ENCODE assay signal across 33 mouse cellular contexts in genomic region chr10:101635266-101635665, GRCm38 (mm10). TPM values are rescaled to one million over a fixed set of nuclear protein-coding genes. Genes with fewer than 3 reads are reported as not detected.
DNase-seq lines count a peak whose midpoint lies in the region; ATAC-seq and TF ChIP-seq lines count a peak whose summit lies in the region.
"Had no signal": no experiment of that assay in that cellular context is flagged by ENCODE, and none has a peak within 500 bp of the region (broad histone marks: within the 10 kb centered on the region; RNA-seq: fewer than 3 reads in every experiment).

No protein-coding gene starts in this region.

- no peak for TF ChIP-seq CTCF in lung, embryonic 14.5 days (IDR thresholded peaks at IDR 0.05; ENCODE audit: low read depth)
- no peak for TF ChIP-seq CTCF in MEL (IDR thresholded peaks at IDR 0.05 in 2 of 3, conservative IDR thresholded peaks at IDR 0.05 in 1 of 3; ENCODE audit: control insufficient read depth in 1 of 3, insufficient read depth in 1 of 3, low read depth in 2 of 3, low read length in 3 of 3, poor library complexity in 1 of 3, severe bottlenecking in 1 of 3)

- no peak for ATAC-seq in lung, embryonic 14.5 days (ENCODE audit: insufficient read depth)
- ATAC-seq in intestine, embryonic 15.5 days = no peak
- ATAC-seq: activated CD4-positive, CD25-positive, alpha-beta regulatory T cell, adult 4 months; forebrain, embryonic 14.5 days; intestine, postnatal 0 days; liver, postnatal 0 days; lung, postnatal 0 days; midbrain, embryonic 13.5 days had no signal

- peak; percentile 39 for DNase-seq in lung, embryonic 14.5 days
- no peak for DNase-seq in lung, postnatal 4 days
- peak; percentile 15 for DNase-seq in MEL (ENCODE audit: low read depth, low spot score)
- DNase-seq in gonadal fat pad, adult 2 months (ENCODE audit: low read depth) = peak; percentile 76
- DNase-seq in cerebellum, postnatal 10 days = no peak
- no peak for DNase-seq in urinary bladder, postnatal 14 days (ENCODE audit: low spot score)
- DNase-seq: adrenal gland, adult 8-10 months; cerebellum, adult 8-10 months; gastrocnemius, postnatal 25 days; heart, adult 18-20 months; heart, postnatal 36 days; kidney, adult 9 months; kidney, postnatal 10 days; layer of hippocampus, adult 9-11 months; liver; liver, postnatal 0 days; retina, postnatal 1 day; right cerebral cortex, postnatal 14 days; thymus, postnatal 14 days had no signal

- H3K4me1 ChIP-seq in lung, embryonic 14.5 days (ENCODE audit: insufficient read depth) = no peaks in the 10 kb centered on the region
- no peaks in the 10 kb centered on the region for H3K4me1 ChIP-seq in MEL (ENCODE audit: control insufficient read depth in 1 of 2, insufficient read depth in 2 of 2, low read length in 2 of 2)
- no peaks in the 10 kb centered on the region for H3K4me1 ChIP-seq in intestine, embryonic 15.5 days (replicated peaks)
- H3K4me1 ChIP-seq: hindbrain, embryonic 13.5 days; midbrain, embryonic 13.5 days; neural tube, embryonic 15.5 days had no signal

- H3K9me3 ChIP-seq in lung, embryonic 14.5 days (ENCODE audit: low read depth, low read length) = no peaks in the 10 kb centered on the region
- H3K9me3 ChIP-seq in MEL (replicated peaks; ENCODE audit: insufficient read depth, low read length) = no peaks in the 10 kb centered on the region
- no peaks in the 10 kb centered on the region for H3K9me3 ChIP-seq in intestine, embryonic 15.5 days
- H3K9me3 ChIP-seq: hindbrain, embryonic 13.5 days; midbrain, embryonic 13.5 days; neural tube, embryonic 15.5 days had no signal

- no peak overlapping the region for H3K27ac ChIP-seq in lung, embryonic 14.5 days (ENCODE audit: low read depth)
- no peak overlapping the region for H3K27ac ChIP-seq in MEL (ENCODE audit: control insufficient read depth, low read depth, low read length)
- no peak overlapping the region for H3K27ac ChIP-seq in intestine, embryonic 15.5 days
- H3K27ac ChIP-seq: hindbrain, embryonic 13.5 days; macrophage; midbrain, embryonic 13.5 days; neural tube, embryonic 15.5 days had no signal

- no peaks in the 10 kb centered on the region for H3K27me3 ChIP-seq in lung, embryonic 14.5 days (ENCODE audit: insufficient read depth, low read length)
- no peaks in the 10 kb centered on the region for H3K27me3 ChIP-seq in MEL (ENCODE audit: control insufficient read depth in 1 of 2, insufficient read depth in 2 of 2, low read length in 2 of 2)
- H3K27me3 ChIP-seq in intestine, embryonic 15.5 days (replicated peaks) = no peaks in the 10 kb centered on the region
- H3K27me3 ChIP-seq: hindbrain, embryonic 13.5 days; midbrain, embryonic 13.5 days; neural tube, embryonic 15.5 days had no signal

- no peak overlapping the region for H3K4me2 ChIP-seq in lung, embryonic 14.5 days
- H3K4me2 ChIP-seq in intestine, embryonic 15.5 days (replicated peaks) = no peak overlapping the region
- H3K4me2 ChIP-seq: heart, embryonic 11.5 days; hindbrain, embryonic 13.5 days; midbrain, embryonic 13.5 days; neural tube, embryonic 15.5 days had no signal

- no peak overlapping the region for H3K4me3 ChIP-seq in lung, embryonic 14.5 days (ENCODE audit: low read depth, low read length)
- H3K4me3 ChIP-seq in MEL (ENCODE audit: control insufficient read depth in 1 of 2, insufficient read depth in 1 of 2, low read depth in 2 of 2, low read length in 2 of 2) = peak overlapping the region; percentile 63 to 67
- H3K4me3 ChIP-seq in intestine, embryonic 15.5 days (replicated peaks) = no peak overlapping the region
- H3K4me3 ChIP-seq: hindbrain, embryonic 13.5 days; midbrain, embryonic 13.5 days; neural tube, embryonic 15.5 days had no signal

- H3K79me2 ChIP-seq in MEL (ENCODE audit: control insufficient read depth, insufficient read depth, low read length, poor library complexity) = no peaks in the 10 kb centered on the region

- TF ChIP-seq EP300 in MEL (IDR thresholded peaks at IDR 0.05; ENCODE audit: low read depth in 1 of 2, low read length in 2 of 2) = no peak

- 74% methylated on average over 6 of the region's 6 CpGs for WGBS in lung, embryonic 14.5 days
- WGBS in intestine, embryonic 15.5 days = 82% methylated on average over 6 of the region's 6 CpGs

- no peaks in the 10 kb centered on the region for H3K36me3 ChIP-seq in lung, embryonic 14.5 days (ENCODE audit: insufficient read depth)
- no peaks in the 10 kb centered on the region for H3K36me3 ChIP-seq in MEL (ENCODE audit: control insufficient read depth in 1 of 2, insufficient read depth in 2 of 2, low read length in 2 of 2)
- H3K36me3 ChIP-seq in intestine, embryonic 15.5 days = no peaks in the 10 kb centered on the region
- H3K36me3 ChIP-seq: hindbrain, embryonic 13.5 days; midbrain, embryonic 13.5 days; neural tube, embryonic 15.5 days had no signal

- no peak for TF ChIP-seq RAD21 in MEL (IDR thresholded peaks at IDR 0.05; ENCODE audit: low read depth, low read length)

- TF ChIP-seq POLR2A in MEL (IDR thresholded peaks at IDR 0.05; ENCODE audit: control insufficient read depth in 1 of 2, insufficient read depth in 1 of 2, low read depth in 1 of 2, low read length in 2 of 2, poor library complexity in 1 of 2) = no peak

- no peak overlapping the region for H3K9ac ChIP-seq in lung, embryonic 14.5 days
- H3K9ac ChIP-seq in MEL (ENCODE audit: control insufficient read depth, low read depth, low read length, poor library complexity, severe bottlenecking) = peak overlapping the region; percentile 22; the same call in 1 of the 2 replicates
- no peak overlapping the region for H3K9ac ChIP-seq in intestine, embryonic 15.5 days
- H3K9ac ChIP-seq: hindbrain, embryonic 13.5 days; liver, postnatal 0 days; midbrain, embryonic 13.5 days; neural tube, embryonic 15.5 days had no signal

TF ChIP-seq in MEL, 35 proteins besides CTCF, POLR2A, EP300 and RAD21:
- TF ChIP-seq ELF1 (IDR thresholded peaks at IDR 0.05; ENCODE audit: low read depth, low read length) (no peak), ZC3H11A (IDR thresholded peaks at IDR 0.05; ENCODE audit: low read depth, low read length) (no peak), RCOR1 (IDR thresholded peaks at IDR 0.05; ENCODE audit: low read depth, low read length) (no peak), MXI1 (IDR thresholded peaks at IDR 0.05; ENCODE audit: low read depth, low read length) (no peak), TBP (IDR thresholded peaks at IDR 0.05; ENCODE audit: low read depth, low read length) (no peak), ZKSCAN1 (IDR thresholded peaks at IDR 0.05; ENCODE audit: low read depth, low read length) (no peak), POLR2AphosphoS5 (IDR thresholded peaks at IDR 0.05; ENCODE audit: borderline replicate concordance, low read depth, low read length) (no peak), CHD1 (IDR thresholded peaks at IDR 0.05; ENCODE audit: low read depth, low read length) (no peak), MEF2A (IDR thresholded peaks at IDR 0.05; ENCODE audit: extremely low read depth, insufficient replicate concordance, low read depth, low read length, poor library complexity, severe bottlenecking) (no peak), MAFK (IDR thresholded peaks at IDR 0.05; ENCODE audit: borderline replicate concordance, low read depth, low read length) (no peak), MAX (IDR thresholded peaks at IDR 0.05; ENCODE audit: low read length) (no peak), MYB (IDR thresholded peaks at IDR 0.05; ENCODE audit: low read depth, low read length) (no peak), KAT2A (conservative IDR thresholded peaks at IDR 0.05; ENCODE audit: low read depth, low read length) (no peak)

RNA-seq across cellular contexts. Expression of gene Mgat4c, which starts 46.0 kb away (rescaled TPM):
- polyA plus RNA-seq in lung, embryonic 14.5 days (2014; fragmentation: Nextera tagmentation; extraction: Ambion mirVana) = 0.11 and 0.13 TPM in 2 replicates
- 2.5 and 3.0 TPM in 2 replicates for total RNA-seq in MEL (2012; rRNA removed)
- under 1 TPM in 1 of 2 experiments, not detected in 1; 0.36 TPM for polyA plus RNA-seq in MEL (2012; ENCODE audit: insufficient read depth in 1 of 2, insufficient read length in 2 of 2, low read depth in 1 of 2, low replicate concordance in 2 of 2, missing spikeins in 1 of 2)
- polyA plus RNA-seq in gonadal fat pad, adult 2 months (2012; rRNA removed) = 0.38 TPM in 1 of 2 replicates, not detected in the other
- 12.3 and 14.8 TPM in 2 replicates for polyA plus RNA-seq in intestine, embryonic 15.5 days (2015; fragmentation: Nextera tagmentation; extraction: Ambion mirVana)
- total RNA-seq: common myeloid progenitor, adult 5-6 weeks; gastrocnemius, adult 18-20 months; gastrocnemius, postnatal 25 days; heart, adult 18-20 months; heart, postnatal 36 days; monocyte, adult 5-6 weeks had no signal
- polyA plus RNA-seq: activated CD4-positive, CD25-positive, alpha-beta regulatory T cell, adult 4 months; heart, embryonic 11.5 days; liver, postnatal 0 days; lung, postnatal 0 days; macrophage; urinary bladder, adult 2 months had no signal

Comparison
In these comparisons a context has a peak if more than half of its experiments do, and no peak if none do; other contexts are left out.
1. DNase-seq: peak in lung, embryonic 14.5 days (single experiment), MEL (single experiment) and gonadal fat pad, adult 2 months (single experiment); none in lung, postnatal 4 days (0 of 2), cerebellum, postnatal 10 days (0 of 2) and urinary bladder, postnatal 14 days (single experiment).
2. H3K4me3 ChIP-seq: peak in MEL (2 of 2); none in lung, embryonic 14.5 days (single experiment) and intestine, embryonic 15.5 days (single experiment).